34 mouse cellular contexts compared by ENCODE assay signal in genomic region chr5:128834126-128834525, GRCm38 (mm10).
"Had no signal": no experiment of that assay in that cellular context is flagged by ENCODE, and none has a peak within 500 bp of the region (broad histone marks: within the 10 kb centered on the region; RNA-seq: fewer than 3 reads in every experiment).

No protein-coding gene starts in this region.

- H3K36me3 ChIP-seq: heart, embryonic 10.5 days; heart, embryonic 12.5 days; heart, embryonic 13.5 days; heart, embryonic 15.5 days; hindbrain, embryonic 10.5 days; hindbrain, embryonic 15.5 days; intestine, embryonic 15.5 days; kidney, embryonic 15.5 days had no signal

- H3K9me3 ChIP-seq: heart, embryonic 10.5 days; heart, embryonic 12.5 days; heart, embryonic 15.5 days; hindbrain, embryonic 10.5 days; hindbrain, embryonic 13.5 days; hindbrain, embryonic 15.5 days; intestine, embryonic 15.5 days; kidney, embryonic 15.5 days had no signal

- DNase-seq: heart, postnatal 10 days; heart, postnatal 14 days; heart, postnatal 36 days; heart, postnatal 4 days; kidney, adult 11 months; kidney, adult 18-20 months; kidney, adult 2 months; kidney, adult 8-10 months; kidney, adult 9 months; kidney, postnatal 10 days; kidney, postnatal 14 days; kidney, postnatal 25 days; kidney, postnatal 36 days; kidney, postnatal 4 days; layer of hippocampus, adult 9-11 months; layer of hippocampus, postnatal 36 days had no signal

- H3K27ac ChIP-seq: heart, embryonic 10.5 days; heart, embryonic 13.5 days; heart, embryonic 15.5 days; hindbrain, embryonic 10.5 days; hindbrain, embryonic 13.5 days; hindbrain, embryonic 14.5 days; hindbrain, embryonic 15.5 days; hindbrain, postnatal 0 days; intestine, embryonic 15.5 days; kidney, embryonic 15.5 days; kidney, postnatal 0 days; layer of hippocampus, adult 2 months had no signal

- ATAC-seq: hindbrain, embryonic 16.5 days; hindbrain, postnatal 0 days; inflammation-experienced regulatory T-cells, adult 6 months; intestine, embryonic 15.5 days; intestine, embryonic 16.5 days; intestine, postnatal 0 days had no signal

- H3K4me2 ChIP-seq: heart, embryonic 11.5 days; heart, embryonic 12.5 days; heart, embryonic 13.5 days; heart, embryonic 15.5 days; hindbrain, embryonic 13.5 days; hindbrain, embryonic 14.5 days; hindbrain, embryonic 15.5 days; intestine, embryonic 15.5 days; kidney, embryonic 15.5 days had no signal

- H3K4me3 ChIP-seq: heart, embryonic 10.5 days; heart, embryonic 12.5 days; heart, embryonic 13.5 days; heart, embryonic 15.5 days; hindbrain, embryonic 10.5 days; hindbrain, embryonic 13.5 days; hindbrain, embryonic 15.5 days; intestine, embryonic 15.5 days; kidney, embryonic 15.5 days; layer of hippocampus, adult 2 months had no signal

- H3K4me1 ChIP-seq: heart, embryonic 12.5 days; heart, embryonic 13.5 days; heart, embryonic 15.5 days; hindbrain, embryonic 10.5 days; hindbrain, embryonic 13.5 days; hindbrain, embryonic 15.5 days; intestine, embryonic 15.5 days; kidney, embryonic 15.5 days had no signal

- H3K9ac ChIP-seq: heart, embryonic 12.5 days; heart, embryonic 13.5 days; heart, embryonic 15.5 days; hindbrain, embryonic 13.5 days; hindbrain, embryonic 14.5 days; hindbrain, embryonic 15.5 days; intestine, embryonic 15.5 days; kidney, embryonic 15.5 days had no signal

- H3K27me3 ChIP-seq: heart, embryonic 12.5 days; heart, embryonic 13.5 days; heart, embryonic 15.5 days; hindbrain, embryonic 13.5 days; hindbrain, embryonic 15.5 days; intestine, embryonic 15.5 days; kidney, embryonic 15.5 days had no signal
